Mouse (Mus musculus): ENCODE measurements around the gene Nqo2.

- TF ChIP-seq CTCF (IDR thresholded peaks at IDR 0.05; ENCODE audit: control insufficient read depth, insufficient read depth, insufficient replicate concordance, low read depth, low read length): no peak
- TF ChIP-seq POLR2A (IDR thresholded peaks at IDR 0.05; ENCODE audit: control insufficient read depth, low read depth, low read length): no peak
These were observed 2.1 kb downstream of the Nqo2 start for GRCm38 (mm10) chr13:33966574-33966973.
